Comparison of ENCODE assay signal across 9 mouse cellular contexts in the genomic region with DNA sequence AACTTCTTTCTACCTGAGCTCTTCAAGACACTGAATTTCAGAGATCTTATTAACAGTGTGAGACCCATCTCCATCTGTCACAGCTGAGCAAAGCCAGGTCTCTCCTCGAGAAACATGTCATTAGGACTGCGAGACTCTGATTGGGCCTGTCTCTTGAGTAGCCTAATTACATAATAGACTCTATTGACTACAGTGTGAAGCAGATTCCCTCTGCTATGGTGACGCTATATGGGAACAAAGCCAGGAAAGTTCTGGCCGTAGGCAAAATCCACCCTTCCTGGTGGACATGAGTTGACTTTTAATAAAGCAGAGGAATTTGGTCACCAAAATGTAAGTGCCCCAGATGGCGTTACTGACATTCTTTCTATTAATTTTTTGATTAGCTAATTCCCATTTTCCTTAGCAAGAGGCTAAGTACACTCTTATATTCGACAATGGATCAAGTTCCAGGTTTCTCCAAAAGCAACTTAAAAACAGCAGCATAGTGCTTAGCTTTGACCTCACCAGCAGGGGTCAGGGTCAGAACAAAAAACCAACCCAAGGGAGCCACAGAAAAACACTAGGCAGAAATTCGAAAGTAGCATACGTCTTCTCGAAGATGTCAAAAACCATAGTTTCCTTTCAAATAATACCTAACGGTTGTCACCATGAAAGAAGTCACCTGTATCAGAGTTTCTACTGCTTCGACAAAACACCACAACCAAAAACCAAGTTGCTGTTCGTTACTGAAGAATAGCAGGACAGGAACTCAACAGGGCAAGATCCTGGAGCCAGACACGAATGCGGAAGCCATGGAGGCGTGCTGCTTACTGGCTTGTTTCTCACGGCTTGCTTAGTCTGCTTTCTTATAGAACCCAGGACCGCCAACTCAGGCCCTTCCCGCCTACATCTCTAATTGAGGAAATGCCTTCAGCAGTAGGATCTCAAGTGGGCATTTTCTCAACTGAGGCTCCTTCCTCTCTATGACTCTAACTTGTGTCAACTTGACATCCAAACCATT.
A peak's percentile ranks its signal among the peaks of the same experiment; 100 is the strongest.
DNase-seq lines count a peak whose midpoint lies in the region; ATAC-seq and TF ChIP-seq lines count a peak whose summit lies in the region.
"Had no signal": no experiment of that assay in that cellular context is flagged by ENCODE, and none has a peak within 500 bp of the region (broad histone marks: within the 10 kb centered on the region; RNA-seq: fewer than 3 reads in every experiment).

No protein-coding gene starts in this region.

- DNase-seq in kidney, postnatal 0 days (ENCODE audit: low spot score) = no peak
- DNase-seq in ES-CJ7 (ENCODE audit: low read depth, low spot score) = peak; percentile 45
- DNase-seq in right cerebral cortex, adult 18-20 months = no peak
- no peak for DNase-seq in layer of hippocampus, postnatal 36 days
- DNase-seq: thymus, postnatal 36 days had no signal

- H3K9ac ChIP-seq in kidney, postnatal 0 days (ENCODE audit: low read depth, low read length) = no peak overlapping the region
- no peak overlapping the region for H3K9ac ChIP-seq in kidney, embryonic 16.5 days (replicated peaks; ENCODE audit: low read length)
- no peak overlapping the region for H3K9ac ChIP-seq in hindbrain, embryonic 15.5 days

- no peak overlapping the region for H3K4me2 ChIP-seq in kidney, postnatal 0 days (ENCODE audit: low read length)
- no peak overlapping the region for H3K4me2 ChIP-seq in kidney, embryonic 16.5 days (replicated peaks; ENCODE audit: low read depth, low read length)
- H3K4me2 ChIP-seq in hindbrain, embryonic 15.5 days = no peak overlapping the region

- H3K4me3 ChIP-seq in kidney, postnatal 0 days (replicated peaks; ENCODE audit: low read depth, low read length) = no peak overlapping the region
- no peak overlapping the region for H3K4me3 ChIP-seq in kidney, embryonic 16.5 days (ENCODE audit: low read length)
- H3K4me3 ChIP-seq in brown adipose tissue, adult 24 weeks (ENCODE audit: insufficient read depth, low read depth, low read length) = no peak overlapping the region
- no peak overlapping the region for H3K4me3 ChIP-seq in hindbrain, embryonic 15.5 days

- peak; percentile 54 for TF ChIP-seq CTCF in kidney, postnatal 0 days (IDR thresholded peaks at IDR 0.05; ENCODE audit: low read depth)

- H3K4me1 ChIP-seq in kidney, postnatal 0 days (replicated peaks; ENCODE audit: insufficient read depth, low read length) = no peaks in the 10 kb centered on the region
- 0 out of 2 replicates have a peak, but pooled peaks cover 4% of the 10 kb centered on the region for H3K4me1 ChIP-seq in kidney, embryonic 16.5 days (ENCODE audit: insufficient read depth, low read length)
- H3K4me1 ChIP-seq in brown adipose tissue, adult 24 weeks (ENCODE audit: control insufficient read depth, insufficient read depth, insufficient read length, low read length) = peaks cover 9% of the 10 kb centered on the region
- peaks cover 6% of the 10 kb centered on the region; the same call in 1 of the 2 replicates for H3K4me1 ChIP-seq in hindbrain, embryonic 15.5 days (replicated peaks)

- 80% methylated on average over 18 of the region's 18 CpGs for WGBS in kidney, postnatal 0 days
- WGBS in kidney, embryonic 16.5 days = 80% methylated on average over 18 of the region's 18 CpGs
- WGBS in hindbrain, embryonic 15.5 days = 62% methylated on average over 18 of the region's 18 CpGs

- no peaks in the 10 kb centered on the region for H3K36me3 ChIP-seq in kidney, postnatal 0 days (ENCODE audit: insufficient read depth, low read length)
- H3K36me3 ChIP-seq in kidney, embryonic 16.5 days (ENCODE audit: insufficient read depth, low read length) = no peaks in the 10 kb centered on the region
- H3K36me3 ChIP-seq in hindbrain, embryonic 15.5 days = no peaks in the 10 kb centered on the region

- ATAC-seq in kidney, postnatal 0 days (replicated peaks; ENCODE audit: low FRiP score, low read depth) = no peak
- ATAC-seq in kidney, embryonic 16.5 days (ENCODE audit: low FRiP score, low TSS enrichment) = no peak
- peak; percentile 75; the same call in 1 of the 2 replicates for ATAC-seq in hindbrain, embryonic 15.5 days (ENCODE audit: low FRiP score, low read depth)
- no peak for ATAC-seq in erythroblast, adult 5-6 weeks (replicated peaks; ENCODE audit: low FRiP score, poor library complexity, severe bottlenecking)

- no peak overlapping the region for H3K27ac ChIP-seq in kidney, postnatal 0 days
- no peak overlapping the region for H3K27ac ChIP-seq in kidney, embryonic 16.5 days (ENCODE audit: low read length)
- H3K27ac ChIP-seq in brown adipose tissue, adult 24 weeks (replicated peaks; ENCODE audit: low read depth, low read length) = peak overlapping the region; percentile 84
- H3K27ac ChIP-seq in hindbrain, embryonic 15.5 days (replicated peaks) = no peak overlapping the region

- H3K9me3 ChIP-seq in kidney, postnatal 0 days (replicated peaks; ENCODE audit: low read length) = no peaks in the 10 kb centered on the region
- no peaks in the 10 kb centered on the region for H3K9me3 ChIP-seq in kidney, embryonic 16.5 days (ENCODE audit: low read length)
- no peaks in the 10 kb centered on the region for H3K9me3 ChIP-seq in hindbrain, embryonic 15.5 days

- no peaks in the 10 kb centered on the region for H3K27me3 ChIP-seq in kidney, postnatal 0 days (ENCODE audit: insufficient read depth, low read length)
- no peaks in the 10 kb centered on the region for H3K27me3 ChIP-seq in kidney, embryonic 16.5 days (ENCODE audit: insufficient read depth, low read length)
- no peaks in the 10 kb centered on the region for H3K27me3 ChIP-seq in hindbrain, embryonic 15.5 days
